Mouse (Mus musculus) c-Kit-positive CD71-positive TER-119-negative erythroid progenitor cells, embryonic 14.5 days (primary cell): ENCODE results near the gene Zfp651.

Experiments used
- DNase-seq: peaks from one replicate; pipeline ENCODE4 v3.0.0-alpha.2; 2013; ENCODE audit warnings: low read depth

Zfp651 gene

GRCm38 (mm10) chr9:121810081-121810821 is 51.1 kb downstream of the Zfp651 start:
- DNase-seq: no peak

- no peak for DNase-seq
Measured at GRCm38 (mm10) chr9:121815183-121815582, 56.1 kb downstream of the Zfp651 start.

GRCm38 (mm10) chr9:121819073-121819770 is 60.1 kb downstream of the Zfp651 start:
- no peak for DNase-seq

- no peak for DNase-seq
Measured at GRCm38 (mm10) chr9:121819771-121820471, 60.8 kb downstream of the Zfp651 start.

GRCm38 (mm10) chr9:121820765-121821164 is 61.6 kb downstream of the Zfp651 start:
- no peak for DNase-seq
